Mouse (Mus musculus) heart, adult 2 months (tissue): Measurements from ENCODE around the gene Ankrd11. TPM values are rescaled to one million over a fixed set of nuclear protein-coding genes. Genes with fewer than 3 reads are reported as not detected.

Source experiments
- DNase-seq, 2 experiments: peaks; one replicate each; pipeline ENCODE4 v3.0.0; 2021
- H3K27ac ChIP-seq: fragments of 200-600 bp; 2 replicates; pipeline ENCODE4 v1.8.1; 2022
- H3K27me3 ChIP-seq: fragments of 200-500 bp; 2 replicates; pipeline ENCODE4 v1.6.1; 2012; ENCODE audit warnings: mild to moderate bottlenecking, low read length, inconsistent platforms, mixed read lengths; ENCODE audit not compliant: control insufficient read depth, insufficient read depth
- H3K36me3 ChIP-seq: fragments of 200-500 bp; 2 replicates; pipeline ENCODE4 v1.6.1; 2012; ENCODE audit warnings: low read length, inconsistent platforms; ENCODE audit not compliant: control insufficient read depth, insufficient read depth
- H3K4me1 ChIP-seq: fragments of 200-500 bp; 2 replicates; pipeline ENCODE4 v1.6.1; 2011; ENCODE audit warnings: low read length; ENCODE audit not compliant: control insufficient read depth, insufficient read depth
- H3K4me3 ChIP-seq: fragments of 200-600 bp; 2 replicates; pipeline ENCODE4 v1.8.1; 2022
- H3K79me2 ChIP-seq: fragments of 200-500 bp; replicated peaks from 2 replicates; pipeline ENCODE4 v1.6.1; 2012; ENCODE audit warnings: mild to moderate bottlenecking, inconsistent platforms, low read length, moderate library complexity, mixed read lengths; ENCODE audit not compliant: control insufficient read depth, insufficient read depth
- H3K9ac ChIP-seq: fragments of 200-500 bp; 2 replicates; pipeline ENCODE4 v1.6.1; 2012; ENCODE audit warnings: low read depth, mild to moderate bottlenecking, control low read depth, inconsistent platforms, low read length, mixed read lengths
- CTCF ChIP-seq: fragments of 200-600 bp; IDR thresholded peaks from 2 replicates; pipeline ENCODE4 v1.8.1; 2022; ENCODE audit warnings: antibody characterized with exemption, mild to moderate bottlenecking, moderate library complexity
- EP300 ChIP-seq: fragments of 200-500 bp; IDR thresholded peaks from 2 replicates; pipeline ENCODE4 v1.6.1; 2011; ENCODE audit warnings: low read depth, low read length, control low read depth; ENCODE audit not compliant: insufficient read depth
- POLR2A ChIP-seq: fragments of 200-500 bp; IDR thresholded peaks from 2 replicates; pipeline ENCODE4 v1.6.1; 2011; ENCODE audit warnings: mild to moderate bottlenecking, low read depth, low read length, control low read depth; ENCODE audit not compliant: insufficient read depth
- WGBS: fragments of 180-500 bp; shearing (Covaris S2); methylation state at CpG from one replicate; pipeline ENCODE4 v1.1.7; 2018; 5-methylcytosine and 5-hydroxymethylcytosine counted together
- intact Hi-C: fragments of 180-260 bp; cut with DNase I; formaldehyde crosslinking; loops from one replicate; pipeline ENCODE4 v1.15.1; 2025
- polyA plus RNA-seq: library from polyadenylated mRNA; depleted of rRNA; stranded (reverse); fragments of >200 nt; gene quantifications from 2 replicates; pipeline ENCODE4 v1.2.3, GENCODE M21; 2012
- total RNA-seq, 2 experiments: library from RNA; stranded (reverse); gene quantifications; 2 replicates each; pipeline ENCODE4 v1.2.3; 2021

The Ankrd11 gene
- total and polyA plus RNA-seq, 3 experiments, result 34.4 to 76.3 (median 68.0) TPM

- Histone ChIP-seq H3K4me3 (no peak overlapping the region), H3K9ac (no peak overlapping the region), H3K36me3 (peaks cover 21% of the 10 kb centered on the region), H3K27ac (no peak overlapping the region), H3K4me1 (peaks cover 33% of the 10 kb centered on the region), H3K27me3 (no peaks in the 10 kb centered on the region), H3K79me2 (peaks cover 11% of the 10 kb centered on the region)
- TF ChIP-seq EP300, result no peak
- no peak for TF ChIP-seq POLR2A
- no peak for TF ChIP-seq CTCF
- 59% methylated on average over 3 of the region's 3 CpGs for WGBS
- DNase-seq, result no peak
- intact Hi-C loops, result no loop called here
These were observed 19.4 kb downstream of the Ankrd11 start for GRCm38 (mm10) chr8:123022727-123023126.

GRCm38 (mm10) chr8:123021259-123021658, 20.8 kb downstream of the Ankrd11 start:
- Histone ChIP-seq H3K9ac (no peak overlapping the region), H3K4me1 (peaks cover 31% of the 10 kb centered on the region), H3K4me3 (no peak overlapping the region), H3K27me3 (no peaks in the 10 kb centered on the region), H3K27ac (peak overlapping the region; percentile 11; the same call in 1 of the 2 replicates), H3K36me3 (peaks cover 24% of the 10 kb centered on the region), H3K79me2 (peaks cover 9% of the 10 kb centered on the region)
- no peak for DNase-seq
- WGBS, result 42% methylated on average over 1 of the region's 1 CpGs
- intact Hi-C loops, result no loop called here
- TF ChIP-seq POLR2A, result no peak
- TF ChIP-seq CTCF, result no peak
- 0 out of 2 replicates have a peak, but pooled peaks have one; percentile 30 for TF ChIP-seq EP300

- Histone ChIP-seq H3K79me2 (peaks cover 7% of the 10 kb centered on the region), H3K36me3 (peaks cover 24% of the 10 kb centered on the region), H3K4me3 (no peak overlapping the region), H3K27me3 (no peaks in the 10 kb centered on the region), H3K4me1 (peaks cover 32% of the 10 kb centered on the region), H3K9ac (no peak overlapping the region), H3K27ac (no peak overlapping the region)
- DNase-seq, result no peak
- TF ChIP-seq EP300 (no peak), POLR2A (no peak)
- intact Hi-C loops, result no loop called here
- 35% methylated on average over 2 of the region's 2 CpGs for WGBS
These were observed 21.2 kb downstream of the Ankrd11 start for GRCm38 (mm10) chr8:123020859-123021258.

GRCm38 (mm10) chr8:123020084-123020483, 22.0 kb downstream of the Ankrd11 start:
- Histone ChIP-seq H3K4me3 (no peak overlapping the region), H3K9ac (no peak overlapping the region), H3K27ac (no peak overlapping the region), H3K4me1 (peaks cover 32% of the 10 kb centered on the region), H3K27me3 (no peaks in the 10 kb centered on the region), H3K79me2 (peaks cover 9% of the 10 kb centered on the region), H3K36me3 (peaks cover 29% of the 10 kb centered on the region)
- intact Hi-C loops, result no loop called here
- DNase-seq, result no peak
- WGBS, result 33% methylated on average over 2 of the region's 2 CpGs
- TF ChIP-seq EP300 (no peak), CTCF (no peak), POLR2A (no peak)

GRCm38 (mm10) chr8:123018484-123019164, 23.5 kb downstream of the Ankrd11 start:
- DNase-seq, result no peak
- H3K9ac ChIP-seq, result no peak overlapping the region
- WGBS, result 52% methylated on average over 4 of the region's 4 CpGs
- no peaks in the 10 kb centered on the region for H3K27me3 ChIP-seq
- TF ChIP-seq POLR2A, result no peak
- no peak for TF ChIP-seq CTCF
- TF ChIP-seq EP300, result no peak
- H3K4me3 ChIP-seq, result no peak overlapping the region
- H3K79me2 ChIP-seq, result peaks cover 9% of the 10 kb centered on the region
- peaks cover 34% of the 10 kb centered on the region for H3K36me3 ChIP-seq
- intact Hi-C loops, result no loop called here
- no peak overlapping the region for H3K27ac ChIP-seq
- peaks cover 35% of the 10 kb centered on the region for H3K4me1 ChIP-seq

- Histone ChIP-seq H3K36me3 (peaks cover 30% of the 10 kb centered on the region), H3K4me3 (no peak overlapping the region), H3K9ac (no peak overlapping the region), H3K27me3 (no peaks in the 10 kb centered on the region), H3K79me2 (peaks cover 8% of the 10 kb centered on the region), H3K27ac (no peak overlapping the region), H3K4me1 (peaks cover 30% of the 10 kb centered on the region)
- intact Hi-C loops, result no loop called here
- TF ChIP-seq POLR2A (no peak), CTCF (no peak), EP300 (no peak)
- WGBS, result 80% methylated on average over 4 of the region's 4 CpGs
- DNase-seq, result no peak
These were observed 24.9 kb downstream of the Ankrd11 start for GRCm38 (mm10) chr8:123017143-123017542.
